Mouse (Mus musculus): Measurements from ENCODE around the gene Olfr646. TPM values are rescaled to one million over a fixed set of nuclear protein-coding genes. Genes with fewer than 3 reads are reported as not detected.

Olfr646 gene
- not detected in 2 replicates for polyA plus RNA-seq (2015; fragmentation: Nextera tagmentation; extraction: Ambion mirVana)

DNA sequence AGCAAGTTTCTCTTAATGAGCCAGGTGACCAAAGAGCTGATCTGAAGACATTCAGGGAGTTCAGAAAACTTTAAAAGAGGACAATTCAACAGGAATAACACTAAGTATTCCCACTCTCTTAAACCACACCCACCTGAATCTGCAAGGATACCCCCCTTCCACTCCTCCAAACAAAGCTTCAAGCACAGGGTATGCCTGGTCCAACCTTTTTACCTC is at the start of gene Olfr646:
TSS of gene Olfr646 (plus strand) at position 117 of the 216 bp plus-strand sequence.
- Histone ChIP-seq H3K4me3 (no peak within 1 kb of the TSS), H3K9me3 (no peaks in the 10 kb centered on the region), H3K4me2 (no peak within 1 kb of the TSS), H3K27ac (no peak within 1 kb of the TSS), H3K9ac (no peak within 1 kb of the TSS), H3K27me3 (no peaks in the 10 kb centered on the region), H3K4me1 (no peaks in the 10 kb centered on the region), H3K36me3 (no peaks in the 10 kb centered on the region)
- no peak for ATAC-seq (ENCODE audit: insufficient number of reproducible peaks, insufficient read depth, low FRiP score, low TSS enrichment, low read depth)

DNA sequence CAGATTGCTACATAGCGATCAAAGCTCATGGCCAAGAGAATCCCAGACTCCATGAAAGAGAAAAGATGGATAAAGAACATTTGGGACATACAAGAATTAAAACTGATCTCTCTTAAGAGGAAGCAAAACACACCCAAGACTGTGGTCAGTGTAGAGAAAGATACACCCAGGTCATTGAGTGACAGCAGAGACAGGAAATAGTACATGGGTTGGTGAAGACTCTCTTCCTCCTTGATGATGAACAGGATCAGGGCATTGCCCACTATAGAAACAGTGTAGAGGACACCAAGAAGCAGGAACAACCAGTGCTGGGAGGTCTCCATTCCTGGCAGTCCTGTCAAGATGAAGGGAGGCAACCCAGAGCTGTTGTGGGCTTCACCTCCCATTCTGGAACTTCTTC is 45.5 kb upstream of the Olfr646 start:
- no peak for ATAC-seq (ENCODE audit: insufficient number of reproducible peaks, insufficient read depth, low FRiP score, low TSS enrichment, low read depth)
- Histone ChIP-seq H3K4me2 (no peak overlapping the region), H3K4me1 (no peaks in the 10 kb centered on the region), H3K27ac (no peak overlapping the region), H3K9me3 (no peaks in the 10 kb centered on the region), H3K9ac (no peak overlapping the region), H3K4me3 (no peak overlapping the region), H3K27me3 (no peaks in the 10 kb centered on the region), H3K36me3 (no peaks in the 10 kb centered on the region)
- WGBS, result 94% methylated on average over 1 of the region's 1 CpGs

DNA sequence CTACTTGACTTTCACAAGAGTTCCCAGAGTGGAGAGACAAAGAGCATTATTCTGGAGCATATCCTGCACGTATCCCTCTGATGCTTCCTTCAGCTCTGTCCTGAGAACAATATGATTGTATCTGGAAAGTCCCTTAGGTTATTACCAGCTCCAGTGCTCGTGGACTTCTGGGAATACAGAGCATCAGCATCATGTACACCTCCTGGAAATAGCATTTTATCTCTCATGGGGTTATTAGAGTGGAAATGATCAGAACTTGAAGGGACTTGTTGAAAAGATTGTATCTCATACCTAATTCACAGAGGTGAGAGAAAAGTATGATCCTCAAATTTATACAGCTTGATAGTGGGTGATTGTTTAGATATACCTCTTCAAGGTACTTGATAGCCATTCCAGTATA is 43.3 kb upstream of the Olfr646 start, which contains the start of gene 4930516K23Rik:
TSS of gene 4930516K23Rik (minus strand) at position 101 of the 400 bp plus-strand sequence.
- WGBS, result 53% methylated on average over 2 of the region's 2 CpGs
- Histone ChIP-seq H3K9ac (no peak within 1 kb of the TSS), H3K27me3 (no peaks in the 10 kb centered on the region), H3K36me3 (no peaks in the 10 kb centered on the region), H3K27ac (no peak within 1 kb of the TSS), H3K4me2 (no peak within 1 kb of the TSS), H3K4me3 (no peak within 1 kb of the TSS), H3K4me1 (no peaks in the 10 kb centered on the region), H3K9me3 (no peaks in the 10 kb centered on the region)
- no peak for ATAC-seq (ENCODE audit: insufficient number of reproducible peaks, insufficient read depth, low FRiP score, low TSS enrichment, low read depth)

DNA sequence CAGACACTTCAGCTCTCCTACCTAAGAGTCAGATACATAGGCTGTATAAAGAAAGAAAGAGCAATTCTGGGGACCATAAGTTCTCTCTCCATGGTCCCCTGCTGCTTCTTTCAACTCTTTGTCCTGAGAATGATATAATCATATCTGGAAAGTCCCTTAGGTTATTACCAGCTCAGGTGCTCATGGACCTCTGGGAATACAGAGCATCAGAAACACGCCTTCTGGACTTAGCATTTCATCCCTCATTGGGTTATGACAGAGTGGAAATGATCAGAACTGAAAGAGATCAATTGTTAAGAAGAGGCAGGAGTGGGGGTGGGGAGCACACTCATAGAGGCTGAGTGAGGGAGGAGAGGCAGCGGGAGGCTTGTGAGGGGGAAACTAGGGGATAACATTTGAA is 32.9 kb upstream of the Olfr646 start, which contains the start of gene Olfr644:
TSS of gene Olfr644 (minus strand) at position 101 of the 400 bp plus-strand sequence.
- 60% methylated on average over 2 of the region's 2 CpGs for WGBS
- H3K27ac ChIP-seq, result no peak within 1 kb of the TSS
- no peak within 1 kb of the TSS for H3K4me2 ChIP-seq
- H3K9me3 ChIP-seq, result no peaks in the 10 kb centered on the region
- ATAC-seq (ENCODE audit: insufficient number of reproducible peaks, insufficient read depth, low FRiP score, low TSS enrichment, low read depth), result no peak
- no peaks in the 10 kb centered on the region for H3K36me3 ChIP-seq
- no peaks in the 10 kb centered on the region for H3K4me1 ChIP-seq
- H3K9ac ChIP-seq, result no peak within 1 kb of the TSS
- H3K4me3 ChIP-seq, result no peak within 1 kb of the TSS
- H3K27me3 ChIP-seq, result no peaks in the 10 kb centered on the region

DNA sequence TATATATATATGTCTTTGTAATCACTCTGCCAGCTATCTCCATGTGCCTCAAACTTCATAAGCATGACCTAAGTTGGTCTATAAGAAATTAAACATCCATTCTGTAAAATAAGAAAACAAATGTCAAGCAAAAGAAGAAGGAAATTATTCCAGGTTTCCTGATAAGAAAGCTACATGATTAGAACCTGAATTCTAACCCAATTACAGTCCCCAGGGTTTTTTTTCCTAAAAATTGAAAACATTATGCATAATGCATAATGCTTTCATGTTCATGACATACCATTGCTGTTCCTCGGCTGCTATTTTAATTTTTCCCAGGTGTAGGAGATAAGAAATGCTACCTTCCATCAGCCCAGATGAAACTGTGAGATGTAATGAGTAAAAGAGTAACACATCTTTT is 19.3 kb upstream of the Olfr646 start, which contains the start of gene Olfr645:
TSS of gene Olfr645 (minus strand) at position 101 of the 400 bp plus-strand sequence.
- no peaks in the 10 kb centered on the region for H3K27me3 ChIP-seq
- no peaks in the 10 kb centered on the region for H3K36me3 ChIP-seq
- no peak within 1 kb of the TSS for H3K9ac ChIP-seq
- H3K4me1 ChIP-seq, result no peaks in the 10 kb centered on the region
- H3K4me3 ChIP-seq, result no peak within 1 kb of the TSS
- WGBS, result 36% methylated on average over 1 of the region's 1 CpGs
- H3K27ac ChIP-seq, result no peak within 1 kb of the TSS
- no peak for ATAC-seq (ENCODE audit: insufficient number of reproducible peaks, insufficient read depth, low FRiP score, low TSS enrichment, low read depth)
- no peaks in the 10 kb centered on the region for H3K9me3 ChIP-seq
- H3K4me2 ChIP-seq, result no peak within 1 kb of the TSS

DNA sequence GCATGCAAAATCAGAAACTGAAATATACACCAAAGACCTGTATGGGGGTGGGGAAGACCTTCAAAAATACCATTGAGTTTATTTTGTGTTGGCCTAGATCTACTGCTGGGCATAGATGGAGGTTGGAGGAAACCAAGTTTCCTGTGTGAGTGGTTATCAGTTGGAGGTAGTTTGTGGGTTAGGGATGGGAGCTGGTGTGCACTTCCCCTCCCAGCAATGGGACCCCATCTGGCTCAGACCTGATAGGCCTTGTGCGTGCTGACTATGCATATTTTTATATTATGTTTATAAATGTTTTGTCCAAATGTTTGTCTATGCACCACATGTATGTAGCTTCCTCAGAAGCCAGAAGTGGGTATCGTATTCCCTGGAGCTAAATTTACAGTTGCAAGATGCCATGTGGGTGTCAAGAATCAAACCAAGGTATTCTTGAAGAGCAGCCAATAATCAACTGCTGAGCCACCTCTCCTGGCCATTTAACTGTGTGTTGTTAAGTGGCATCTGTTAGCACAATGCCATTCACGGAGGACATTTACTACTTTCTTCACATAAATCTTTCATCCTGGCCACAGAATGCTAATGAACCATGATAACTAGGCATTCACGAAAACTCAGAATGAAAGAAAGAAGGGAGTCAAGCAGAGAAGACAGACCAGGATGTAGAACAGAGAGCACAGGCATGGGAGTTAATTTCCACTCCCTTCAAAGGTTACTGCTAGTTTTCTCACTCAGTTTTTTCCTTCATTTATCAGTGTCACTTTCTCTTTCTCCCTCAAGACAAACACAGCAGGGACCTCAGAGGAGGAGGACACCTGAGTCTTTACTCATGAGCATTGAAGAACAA is 538 bp upstream of the Olfr646 start:
- H3K27ac ChIP-seq, result no peak overlapping the region
- no peaks in the 10 kb centered on the region for H3K9me3 ChIP-seq
- 74% methylated on average over 4 of the region's 4 CpGs for WGBS
- H3K4me1 ChIP-seq, result no peaks in the 10 kb centered on the region
- H3K9ac ChIP-seq, result no peak overlapping the region
- no peak overlapping the region for H3K4me2 ChIP-seq
- ATAC-seq (ENCODE audit: insufficient number of reproducible peaks, insufficient read depth, low FRiP score, low TSS enrichment, low read depth), result no peak
- no peaks in the 10 kb centered on the region for H3K36me3 ChIP-seq
- H3K4me3 ChIP-seq, result no peak overlapping the region
- no peaks in the 10 kb centered on the region for H3K27me3 ChIP-seq

DNA sequence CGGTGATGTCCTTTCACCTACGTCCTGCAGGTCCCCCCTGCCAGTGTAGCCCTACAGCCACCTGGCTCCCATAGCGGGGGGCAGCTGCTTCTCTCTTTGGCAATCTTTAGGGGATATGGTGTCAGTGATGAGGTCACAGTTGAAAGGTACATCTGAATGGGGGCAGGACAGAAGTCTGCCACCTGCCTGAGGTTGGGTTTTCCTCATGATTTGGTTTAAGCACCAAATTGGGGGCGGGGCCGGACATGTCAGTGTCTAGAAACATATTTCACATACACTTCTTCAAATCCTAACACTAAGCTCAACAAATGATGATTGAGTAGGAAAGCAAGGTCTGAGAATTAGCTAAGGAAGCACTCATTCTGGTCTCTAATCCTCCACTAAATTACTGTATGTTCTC is 25.1 kb downstream of the Olfr646 start, which contains the start of gene Ubqln5:
TSS of gene Ubqln5 (minus strand) at position 101 of the 400 bp plus-strand sequence.
- Histone ChIP-seq H3K27me3 (no peaks in the 10 kb centered on the region), H3K4me3 (no peak within 1 kb of the TSS), H3K4me2 (no peak within 1 kb of the TSS), H3K27ac (no peak within 1 kb of the TSS), H3K9me3 (no peaks in the 10 kb centered on the region), H3K36me3 (no peaks in the 10 kb centered on the region), H3K4me1 (no peaks in the 10 kb centered on the region), H3K9ac (no peak within 1 kb of the TSS)
- ATAC-seq (ENCODE audit: insufficient number of reproducible peaks, insufficient read depth, low FRiP score, low TSS enrichment, low read depth), result no peak
- WGBS, result 95% methylated on average over 5 of the region's 5 CpGs

DNA sequence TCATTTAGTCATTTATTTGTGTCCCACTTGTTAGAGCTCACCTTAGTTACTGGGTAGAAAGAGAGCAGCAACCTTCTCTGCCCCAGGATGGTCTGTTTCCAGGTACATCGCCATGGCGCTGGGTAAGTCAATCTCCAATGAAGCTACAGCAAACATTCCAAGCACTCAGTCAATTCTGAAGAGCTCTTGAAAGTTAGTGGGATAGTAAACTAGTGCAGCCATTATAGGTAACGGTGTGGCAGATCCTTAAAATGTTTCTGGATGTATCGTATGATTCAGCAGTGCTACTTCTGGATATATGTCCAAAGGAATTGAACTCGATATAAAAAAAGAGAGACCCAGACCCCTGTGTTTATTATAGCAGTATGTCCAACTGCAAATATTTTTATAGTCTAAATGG is 32.6 kb downstream of the Olfr646 start, which contains the start of gene Olfr643:
TSS of gene Olfr643 (minus strand) at position 101 of the 400 bp plus-strand sequence.
- no peak within 1 kb of the TSS for H3K27ac ChIP-seq
- H3K36me3 ChIP-seq, result no peaks in the 10 kb centered on the region
- no peak within 1 kb of the TSS for H3K4me3 ChIP-seq
- 84% methylated on average over 5 of the region's 5 CpGs for WGBS
- no peaks in the 10 kb centered on the region for H3K27me3 ChIP-seq
- no peaks in the 10 kb centered on the region for H3K4me1 ChIP-seq
- no peak within 1 kb of the TSS for H3K9ac ChIP-seq
- no peaks in the 10 kb centered on the region for H3K9me3 ChIP-seq
- no peak for ATAC-seq (ENCODE audit: insufficient number of reproducible peaks, insufficient read depth, low FRiP score, low TSS enrichment, low read depth)
- H3K4me2 ChIP-seq, result no peak within 1 kb of the TSS

DNA sequence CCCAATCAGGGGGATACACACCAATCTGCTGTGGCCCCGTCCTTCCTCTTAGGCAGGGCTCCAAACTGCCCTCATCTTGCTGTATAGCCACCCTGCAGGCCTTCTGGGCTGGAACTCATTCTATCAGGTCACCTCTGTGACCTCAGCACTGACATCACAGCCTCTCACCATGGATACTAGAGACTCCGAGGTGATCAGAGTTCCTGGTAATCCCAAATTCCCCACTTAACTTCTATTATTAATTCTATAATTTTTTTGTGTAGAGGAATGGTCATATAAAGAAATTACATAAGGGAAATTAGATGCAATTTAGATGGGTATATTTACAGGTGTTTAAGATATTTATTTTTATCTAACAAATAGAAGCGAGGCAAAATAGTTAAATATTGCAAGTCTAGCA is 38.5 kb downstream of the Olfr646 start, which contains the start of gene Ubqln3:
TSS of gene Ubqln3 (minus strand) at position 101 of the 400 bp plus-strand sequence.
- no peak for ATAC-seq (ENCODE audit: insufficient number of reproducible peaks, insufficient read depth, low FRiP score, low TSS enrichment, low read depth)
- no peak within 1 kb of the TSS for H3K27ac ChIP-seq
- no peak within 1 kb of the TSS for H3K4me3 ChIP-seq
- no peaks in the 10 kb centered on the region for H3K9me3 ChIP-seq
- H3K4me1 ChIP-seq, result no peaks in the 10 kb centered on the region
- no peaks in the 10 kb centered on the region for H3K27me3 ChIP-seq
- no peak within 1 kb of the TSS for H3K4me2 ChIP-seq
- H3K9ac ChIP-seq, result no peak within 1 kb of the TSS
- 73% methylated on average over 3 of the region's 3 CpGs for WGBS
- H3K36me3 ChIP-seq, result no peaks in the 10 kb centered on the region

DNA sequence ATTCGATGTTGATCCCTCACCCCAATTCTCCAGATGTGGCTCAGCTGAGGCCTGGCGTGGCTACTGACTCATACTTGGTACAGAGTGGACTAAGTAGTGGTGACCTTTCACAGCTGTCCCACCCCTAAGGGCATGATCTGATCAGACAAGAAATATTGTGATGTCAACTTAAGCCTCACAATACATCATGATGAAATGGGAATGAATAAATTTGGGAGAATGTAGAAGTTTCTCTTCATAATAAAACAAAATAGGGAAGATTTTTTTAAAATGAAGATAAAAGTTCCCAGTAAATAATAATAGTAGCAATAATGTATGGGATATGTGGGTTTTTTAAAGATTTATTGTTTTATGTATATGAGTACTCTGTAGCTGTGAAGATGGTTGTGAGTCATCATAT is 45.8 kb downstream of the Olfr646 start, which contains the start of gene Ubqlnl:
TSS of gene Ubqlnl (minus strand) at position 101 of the 400 bp plus-strand sequence.
- no peaks in the 10 kb centered on the region for H3K36me3 ChIP-seq
- 81% methylated on average over 2 of the region's 2 CpGs for WGBS
- ATAC-seq (ENCODE audit: insufficient number of reproducible peaks, insufficient read depth, low FRiP score, low TSS enrichment, low read depth), result no peak
- no peaks in the 10 kb centered on the region for H3K4me1 ChIP-seq
- H3K27ac ChIP-seq, result no peak within 1 kb of the TSS
- no peaks in the 10 kb centered on the region for H3K27me3 ChIP-seq
- H3K4me3 ChIP-seq, result no peak within 1 kb of the TSS
- no peak within 1 kb of the TSS for H3K4me2 ChIP-seq
- no peaks in the 10 kb centered on the region for H3K9me3 ChIP-seq
- no peak within 1 kb of the TSS for H3K9ac ChIP-seq
